In genomic region chr15:11897617-11898016, GRCm38 (mm10) we compare ENCODE assay signal across 29 mouse cellular contexts. TPM values are rescaled to one million over a fixed set of nuclear protein-coding genes. Genes with fewer than 3 reads are reported as not detected.
DNase-seq lines count a peak whose midpoint lies in the region; ATAC-seq and TF ChIP-seq lines count a peak whose summit lies in the region.
"Had no signal": no experiment of that assay in that cellular context is flagged by ENCODE, and none has a peak within 500 bp of the region (broad histone marks: within the 10 kb centered on the region; RNA-seq: fewer than 3 reads in every experiment).

No protein-coding gene starts in this region.

- H3K9me3 ChIP-seq in heart, embryonic 13.5 days, result 0 out of 2 replicates have a peak, but pooled peaks cover 3% of the 10 kb centered on the region
- H3K9me3 ChIP-seq in heart, embryonic 16.5 days (replicated peaks; ENCODE audit: control insufficient read depth, low read length), result 0 out of 2 replicates have a peak, but pooled peaks cover 2% of the 10 kb centered on the region
- no peaks in the 10 kb centered on the region for H3K9me3 ChIP-seq in intestine, postnatal 0 days (ENCODE audit: control insufficient read depth)
- H3K9me3 ChIP-seq: embryonic facial prominence, embryonic 12.5 days; embryonic facial prominence, embryonic 15.5 days; G1E; kidney, embryonic 15.5 days had no signal

- H3K4me3 ChIP-seq in heart, embryonic 13.5 days, result no peak overlapping the region
- no peak overlapping the region for H3K4me3 ChIP-seq in heart, embryonic 16.5 days (ENCODE audit: low read length)
- no peak overlapping the region for H3K4me3 ChIP-seq in intestine, postnatal 0 days (ENCODE audit: low read depth, low read length)
- H3K4me3 ChIP-seq: embryonic facial prominence, embryonic 12.5 days; embryonic facial prominence, embryonic 15.5 days; gastrocnemius, adult 2 months; kidney, embryonic 15.5 days had no signal

- H3K4me1 ChIP-seq in heart, embryonic 13.5 days, result peaks cover 22% of the 10 kb centered on the region
- peaks cover 7% of the 10 kb centered on the region for H3K4me1 ChIP-seq in heart, embryonic 16.5 days (ENCODE audit: control insufficient read depth, insufficient read depth, low read length)
- H3K4me1 ChIP-seq in intestine, postnatal 0 days (replicated peaks; ENCODE audit: control insufficient read depth, insufficient read depth, low read length), result no peaks in the 10 kb centered on the region
- H3K4me1 ChIP-seq: embryonic facial prominence, embryonic 12.5 days; embryonic facial prominence, embryonic 15.5 days; kidney, embryonic 15.5 days had no signal

- ATAC-seq in heart, embryonic 13.5 days (ENCODE audit: extremely low read depth, insufficient number of reproducible peaks, low FRiP score, low TSS enrichment), result no peak
- ATAC-seq in heart, embryonic 16.5 days (replicated peaks; ENCODE audit: extremely low read depth, insufficient read depth, low FRiP score), result no peak
- peak; percentile 86 for ATAC-seq in intestine, postnatal 0 days
- ATAC-seq: forebrain, embryonic 14.5 days; forebrain, postnatal 0 days; Patski had no signal

- WGBS in heart, embryonic 13.5 days, result 73% methylated on average over 8 of the region's 8 CpGs
- WGBS in heart, embryonic 16.5 days, result 86% methylated on average over 8 of the region's 8 CpGs
- 69% methylated on average over 8 of the region's 8 CpGs for WGBS in intestine, postnatal 0 days

- peak overlapping the region; percentile 39 for H3K4me2 ChIP-seq in heart, embryonic 13.5 days
- H3K4me2 ChIP-seq in heart, embryonic 16.5 days (ENCODE audit: low read depth, low read length), result peak overlapping the region; percentile 9; the same call in 1 of the 2 replicates
- H3K4me2 ChIP-seq in intestine, postnatal 0 days (replicated peaks; ENCODE audit: low read depth), result no peak overlapping the region
- H3K4me2 ChIP-seq: embryonic facial prominence, embryonic 12.5 days; embryonic facial prominence, embryonic 15.5 days; hindbrain, embryonic 14.5 days; kidney, embryonic 15.5 days had no signal

- H3K27ac ChIP-seq in heart, embryonic 13.5 days (replicated peaks), result peak overlapping the region; percentile 53; the same call in 1 of the 2 replicates
- no peak overlapping the region; the same call in none of the 2 replicates for H3K27ac ChIP-seq in heart, embryonic 16.5 days (ENCODE audit: low read length)
- 0 out of 2 replicates have a peak overlapping the region, but pooled peaks have one; percentile 70 for H3K27ac ChIP-seq in intestine, postnatal 0 days (ENCODE audit: low read depth, low read length)
- H3K27ac ChIP-seq: embryonic facial prominence, embryonic 12.5 days; embryonic facial prominence, embryonic 15.5 days; gastrocnemius, adult 2 months; hindbrain, embryonic 14.5 days; kidney, embryonic 15.5 days had no signal

- DNase-seq in heart, adult 8-10 months (ENCODE audit: low spot score), result no peak
- DNase-seq in heart, adult 18-20 months, result no peak
- DNase-seq in urinary bladder, postnatal 4 days (ENCODE audit: low spot score in 2 of 2), result no peak
- DNase-seq: adrenal gland, postnatal 10 days; adrenal gland, postnatal 36 days; B cell, adult 2 months; cerebellum, adult 11 months; cerebellum, adult 2 months; cerebellum, adult 9-11 months; cerebellum, postnatal 25 days; forebrain, postnatal 0 days; gastrocnemius, adult 2 months; gastrocnemius, postnatal 25 days; heart, postnatal 14 days; heart, postnatal 4 days; kidney, adult 11 months; kidney, adult 8-10 months had no signal

- no peak for TF ChIP-seq CTCF in intestine, postnatal 0 days (IDR thresholded peaks at IDR 0.05; ENCODE audit: low read depth)

- no peak overlapping the region for H3K9ac ChIP-seq in heart, embryonic 13.5 days
- no peak overlapping the region for H3K9ac ChIP-seq in heart, embryonic 16.5 days (ENCODE audit: low read length)
- H3K9ac ChIP-seq in intestine, postnatal 0 days (ENCODE audit: low read depth, low read length), result no peak overlapping the region
- H3K9ac ChIP-seq: embryonic facial prominence, embryonic 12.5 days; embryonic facial prominence, embryonic 15.5 days; forebrain, postnatal 0 days; hindbrain, embryonic 14.5 days; kidney, embryonic 15.5 days had no signal

- no peaks in the 10 kb centered on the region for H3K27me3 ChIP-seq in heart, embryonic 13.5 days (replicated peaks)
- H3K27me3 ChIP-seq in heart, embryonic 16.5 days (ENCODE audit: control insufficient read depth, insufficient read depth, low read length), result 0 out of 2 replicates have a peak, but pooled peaks cover 1% of the 10 kb centered on the region
- no peaks in the 10 kb centered on the region for H3K27me3 ChIP-seq in intestine, postnatal 0 days (replicated peaks; ENCODE audit: control insufficient read depth, insufficient read depth, low read length)
- H3K27me3 ChIP-seq: CH12.LX, Patski had no signal

- H3K36me3 ChIP-seq in heart, embryonic 13.5 days, result peaks cover 15% of the 10 kb centered on the region
- no peaks in the 10 kb centered on the region for H3K36me3 ChIP-seq in heart, embryonic 16.5 days (ENCODE audit: control insufficient read depth, insufficient read depth)
- H3K36me3 ChIP-seq in intestine, postnatal 0 days (ENCODE audit: control insufficient read depth, insufficient read depth), result no peaks in the 10 kb centered on the region
- H3K36me3 ChIP-seq: embryonic facial prominence, embryonic 12.5 days; embryonic facial prominence, embryonic 15.5 days; G1E; kidney, embryonic 15.5 days had no signal

RNA-seq across cellular contexts. Expression of gene Npr3, which starts 9.5 kb away (rescaled TPM):
- polyA plus RNA-seq in heart, embryonic 13.5 days (2015; fragmentation: Nextera tagmentation; extraction: Ambion mirVana), result 9.1 and 9.9 TPM in 2 replicates
- 10 to 100 TPM; 26.1 to 39.5 (median 29.2) TPM for total RNA-seq in heart, adult 8-10 months (2022)
- 7.6 and 8.1 TPM in 2 replicates for polyA plus RNA-seq in heart, embryonic 16.5 days (2015; fragmentation: Nextera tagmentation; extraction: Ambion mirVana)
- 10 to 100 TPM; 25.9 to 35.1 TPM for total RNA-seq in heart, adult 18-20 months (2021)
- polyA plus RNA-seq in intestine, postnatal 0 days (2015; fragmentation: Nextera tagmentation; extraction: Ambion mirVana), result 3.8 and 4.4 TPM in 2 replicates
- total RNA-seq: CH12.LX; common myeloid progenitor, adult 5-6 weeks had no signal
- polyA plus RNA-seq: G1E had no signal
